Mouse (Mus musculus): ENCODE measurements around the gene Hmgn3.
"Not testable (repeated sequence)": the region's sequence is repeated elsewhere in the genome, so short reads cannot be mapped to it uniquely, and the experiment has no call there.

Hmgn3 gene

DNA sequence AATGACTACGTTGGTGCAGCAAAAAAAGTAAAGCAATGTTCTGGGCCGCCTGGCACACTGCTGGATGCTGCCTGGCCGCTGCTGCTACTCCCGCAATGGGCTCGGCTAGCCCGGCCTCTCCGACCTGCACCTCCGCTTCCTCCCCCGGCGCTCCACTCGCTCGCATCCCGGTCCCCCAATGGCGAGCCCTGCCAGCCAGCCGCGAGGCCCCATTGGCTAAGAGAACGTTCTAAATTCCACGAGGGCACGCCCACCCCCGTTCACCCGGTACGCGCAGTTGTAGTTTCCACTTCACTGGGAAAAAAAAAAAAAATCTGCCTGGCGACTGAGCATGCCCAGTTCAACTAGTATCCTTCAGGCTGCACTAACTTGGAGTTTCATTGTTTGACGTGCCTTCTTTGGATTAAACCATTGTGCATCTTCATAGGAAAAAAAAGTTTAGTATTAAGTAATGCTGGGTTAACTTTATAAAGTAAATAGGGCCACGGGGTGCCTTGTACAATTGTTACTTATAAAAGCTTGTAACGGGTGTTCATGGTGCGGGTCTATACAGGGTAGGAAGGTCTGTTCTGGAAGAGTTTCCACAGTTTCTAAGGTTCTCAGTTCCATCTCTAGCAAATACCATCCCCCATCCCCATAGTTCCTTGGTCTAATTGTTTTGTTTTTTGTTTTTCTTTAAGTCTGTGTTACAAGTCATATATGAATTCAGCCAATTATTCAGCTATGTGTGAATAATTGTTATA is at the start of gene Hmgn3:
TSS of gene Hmgn3 (minus strand) at position 240 of the 743 bp plus-strand sequence.
- peak; percentile 96 to 98 for DNase-seq (ENCODE audit: inconsistent age in 2 of 2, low spot score in 1 of 2)

DNA sequence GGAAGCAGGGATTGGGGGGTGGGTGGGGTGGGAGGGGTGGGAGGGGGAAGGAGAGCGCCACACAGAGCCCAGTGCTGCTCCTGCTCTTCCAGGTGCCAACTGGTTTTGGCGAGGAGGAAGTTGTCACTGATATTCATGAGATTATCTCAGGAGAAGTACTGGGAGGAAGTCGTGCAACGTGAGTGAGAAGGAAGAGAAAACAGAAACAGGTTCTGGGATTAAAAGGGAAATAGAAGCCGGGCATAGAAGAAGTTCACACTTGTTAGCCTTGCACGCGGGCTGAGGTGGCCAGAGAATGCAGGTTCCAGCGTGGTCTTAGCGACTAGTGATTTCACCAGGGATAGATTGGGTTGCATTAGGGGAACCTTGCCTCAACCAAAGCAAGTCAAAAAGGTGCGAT is 49.3 kb upstream of the Hmgn3 start:
- DNase-seq (ENCODE audit: inconsistent age in 2 of 2, low spot score in 1 of 2), result no peak

DNA sequence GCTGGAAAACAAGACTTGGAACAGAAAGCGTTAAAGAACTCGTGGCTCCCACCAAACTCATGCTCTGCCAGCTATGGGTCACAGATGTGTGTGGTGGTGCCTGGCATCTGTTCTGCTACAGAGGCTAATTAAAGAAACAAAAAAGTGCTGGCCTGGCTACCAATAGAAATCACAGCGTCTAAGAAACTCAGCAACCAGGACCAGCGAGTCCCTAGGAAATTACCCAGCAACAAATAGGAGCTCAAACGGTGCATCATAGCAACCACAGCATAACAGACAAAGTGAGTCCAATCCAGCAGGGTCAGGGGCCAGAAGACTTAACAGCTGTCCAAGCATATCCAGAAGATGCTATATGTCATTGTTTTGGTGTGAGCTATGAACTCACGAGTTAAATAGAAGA is 48.5 kb upstream of the Hmgn3 start:
- DNase-seq (ENCODE audit: inconsistent age in 2 of 2, low spot score in 1 of 2), result no peak

DNA sequence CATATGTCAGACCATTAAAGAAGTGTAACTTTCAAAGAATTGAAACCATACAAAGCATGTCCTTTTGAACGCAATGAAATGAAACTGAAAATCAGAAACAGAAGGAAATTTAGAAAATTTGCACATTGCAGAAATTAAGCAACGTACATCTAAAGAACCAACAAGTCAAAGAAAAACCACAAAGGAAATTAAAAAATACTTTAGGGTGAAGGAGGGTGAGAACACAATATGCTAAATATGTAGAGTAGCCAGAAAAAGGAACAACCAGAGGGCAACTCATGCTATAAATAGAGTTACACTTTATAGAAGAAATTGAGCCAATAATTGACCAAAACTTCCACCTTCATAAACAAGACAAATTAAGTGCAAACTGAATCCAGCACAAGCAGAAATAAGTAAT is 41.3 kb upstream of the Hmgn3 start:
- no peak for DNase-seq (ENCODE audit: inconsistent age in 2 of 2, low spot score in 1 of 2)

DNA sequence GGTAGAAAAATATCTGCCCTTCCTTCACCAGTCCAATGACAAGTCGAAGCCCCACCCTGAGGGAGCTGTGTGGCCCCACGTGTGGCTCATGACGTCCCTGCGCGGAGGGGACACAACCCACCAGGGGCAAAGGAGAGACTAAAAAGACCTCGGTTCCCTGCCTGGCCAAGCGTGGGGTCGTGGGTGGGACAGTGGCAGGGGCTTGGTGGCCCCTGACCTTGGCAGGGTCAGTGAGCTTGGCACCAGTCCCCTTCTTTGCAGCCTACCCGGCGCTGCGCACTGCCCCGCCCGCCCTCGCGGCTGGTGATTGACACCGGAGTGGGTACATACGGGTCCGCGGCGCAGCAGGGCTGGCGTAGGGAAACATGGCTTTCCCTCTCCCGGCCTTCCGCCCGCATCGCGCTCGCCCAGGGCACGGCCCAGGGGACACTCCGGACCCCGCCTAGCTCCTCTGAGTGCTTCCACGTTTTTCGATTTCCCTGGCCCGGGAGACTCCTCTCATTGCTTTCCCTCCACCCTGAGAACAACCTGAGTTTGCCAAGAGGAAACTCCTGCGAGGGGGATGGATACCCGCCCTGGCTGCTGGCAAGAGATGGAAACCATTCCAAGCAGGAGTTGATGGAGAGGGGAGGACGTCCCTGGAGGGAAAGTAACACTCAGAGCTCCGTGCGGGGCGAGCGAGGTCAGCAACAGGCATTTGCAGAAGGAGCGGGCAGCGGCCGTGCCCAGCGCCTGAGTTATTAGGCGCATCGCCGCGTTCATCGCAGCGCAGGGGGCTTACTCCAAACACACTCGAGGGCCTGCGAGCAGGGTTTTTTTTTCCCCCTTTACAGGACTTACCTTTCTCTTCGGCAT is 667 bp downstream of the Hmgn3 start:
- peak; percentile 81 to 92 for DNase-seq (ENCODE audit: inconsistent age in 2 of 2, low spot score in 1 of 2)

DNA sequence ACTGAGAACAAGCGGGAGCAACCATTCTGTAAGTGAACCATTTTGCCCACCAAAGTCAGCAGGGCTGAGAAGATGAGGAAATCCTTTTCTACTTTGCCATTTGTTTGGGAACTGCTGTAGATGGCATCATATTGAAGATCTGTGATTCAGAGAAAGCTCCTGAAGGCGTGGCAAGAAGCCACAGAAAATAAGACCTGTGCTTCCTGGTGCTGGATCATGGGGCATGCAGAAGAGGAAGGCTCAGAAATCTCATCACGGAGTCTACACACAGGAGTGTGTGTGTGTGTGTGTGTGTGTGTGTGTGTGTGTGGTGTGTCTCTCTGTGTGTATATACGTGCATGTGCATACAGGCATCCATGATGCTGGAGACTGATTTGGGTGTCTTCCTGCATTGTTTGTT is 16.7 kb downstream of the Hmgn3 start:
- DNase-seq (ENCODE audit: inconsistent age in 2 of 2, low spot score in 1 of 2), result no peak

DNA sequence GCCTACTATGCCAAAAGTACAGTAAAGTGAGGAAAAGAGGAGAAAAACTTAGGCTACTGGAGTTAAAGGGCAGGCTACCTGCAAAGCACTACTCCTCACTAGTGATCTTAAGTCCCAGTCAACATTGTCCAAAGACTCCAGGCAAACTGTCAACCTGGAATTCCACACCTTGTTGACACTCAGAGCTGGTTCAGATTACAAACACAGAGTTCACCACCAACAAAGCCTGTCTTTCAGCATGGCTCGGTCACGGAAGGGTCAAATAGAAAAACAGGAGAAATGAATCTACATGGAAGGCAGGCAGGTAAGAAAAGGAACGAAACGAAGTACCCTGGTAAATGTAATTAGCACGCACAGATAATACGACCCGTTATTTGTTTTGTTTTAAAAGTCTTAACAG is 18.6 kb downstream of the Hmgn3 start:
- DNase-seq (ENCODE audit: inconsistent age in 2 of 2, low spot score in 1 of 2), result no peak

DNA sequence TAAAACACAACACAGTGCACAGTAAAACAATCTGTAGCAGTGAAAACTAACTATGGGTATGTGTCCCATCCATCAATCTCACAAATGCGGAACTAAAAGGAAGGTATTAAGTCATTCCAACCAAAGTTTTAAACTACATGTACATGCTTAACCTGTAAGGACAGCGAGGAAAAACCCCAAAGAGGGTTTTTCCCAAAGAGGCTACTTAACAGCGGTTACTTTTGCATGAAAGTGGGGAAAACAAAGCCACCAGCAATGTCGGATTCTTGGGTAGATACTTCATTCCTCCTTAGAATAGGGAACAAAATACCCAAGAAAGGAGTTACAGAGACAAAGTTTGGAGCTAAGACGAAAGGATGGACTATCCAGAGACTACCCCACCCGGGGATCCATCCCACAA is 20.0 kb downstream of the Hmgn3 start:
- not testable (repeated sequence) for DNase-seq (ENCODE audit: inconsistent age in 2 of 2, low spot score in 1 of 2)

DNA sequence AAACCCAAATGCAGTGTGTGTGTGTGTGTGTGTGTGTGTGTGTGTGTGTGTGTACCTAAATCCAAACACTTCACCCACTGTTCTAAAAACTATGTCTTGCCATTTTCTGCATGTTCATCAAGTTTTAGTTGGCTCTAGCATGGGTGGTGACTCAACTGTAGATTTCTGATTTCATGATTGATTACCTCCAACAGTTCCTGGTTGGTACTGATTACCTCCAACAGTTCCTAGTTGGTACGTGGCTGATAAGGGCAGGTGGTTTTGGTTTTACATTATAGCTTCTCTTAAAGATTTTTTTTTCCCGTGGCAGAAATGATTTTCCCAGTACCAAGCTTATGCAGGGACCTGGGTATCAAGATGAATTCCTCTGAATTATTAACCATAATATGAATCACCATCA is 27.3 kb downstream of the Hmgn3 start:
- DNase-seq (ENCODE audit: inconsistent age in 2 of 2, low spot score in 1 of 2), result no peak

DNA sequence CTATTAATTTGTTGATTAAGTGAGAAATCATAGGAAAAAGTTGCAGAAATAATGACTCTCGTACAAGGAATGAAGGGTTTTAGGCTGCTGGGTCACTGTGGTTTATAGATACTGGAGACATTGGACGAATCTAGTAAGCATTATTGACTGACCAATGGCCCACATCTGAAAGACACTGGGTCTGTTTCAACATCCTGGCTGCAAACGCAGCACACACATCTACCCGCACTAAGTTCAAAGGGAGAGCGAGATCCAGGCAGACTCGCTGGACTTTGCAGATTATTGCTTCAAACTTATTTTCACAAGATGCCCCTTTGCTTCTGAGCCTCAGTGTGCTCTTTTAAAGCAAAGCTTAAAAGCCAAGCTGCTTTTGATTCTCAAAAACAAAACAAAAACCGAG is 29.0 kb downstream of the Hmgn3 start:
- DNase-seq (ENCODE audit: inconsistent age in 2 of 2, low spot score in 1 of 2), result no peak

DNA sequence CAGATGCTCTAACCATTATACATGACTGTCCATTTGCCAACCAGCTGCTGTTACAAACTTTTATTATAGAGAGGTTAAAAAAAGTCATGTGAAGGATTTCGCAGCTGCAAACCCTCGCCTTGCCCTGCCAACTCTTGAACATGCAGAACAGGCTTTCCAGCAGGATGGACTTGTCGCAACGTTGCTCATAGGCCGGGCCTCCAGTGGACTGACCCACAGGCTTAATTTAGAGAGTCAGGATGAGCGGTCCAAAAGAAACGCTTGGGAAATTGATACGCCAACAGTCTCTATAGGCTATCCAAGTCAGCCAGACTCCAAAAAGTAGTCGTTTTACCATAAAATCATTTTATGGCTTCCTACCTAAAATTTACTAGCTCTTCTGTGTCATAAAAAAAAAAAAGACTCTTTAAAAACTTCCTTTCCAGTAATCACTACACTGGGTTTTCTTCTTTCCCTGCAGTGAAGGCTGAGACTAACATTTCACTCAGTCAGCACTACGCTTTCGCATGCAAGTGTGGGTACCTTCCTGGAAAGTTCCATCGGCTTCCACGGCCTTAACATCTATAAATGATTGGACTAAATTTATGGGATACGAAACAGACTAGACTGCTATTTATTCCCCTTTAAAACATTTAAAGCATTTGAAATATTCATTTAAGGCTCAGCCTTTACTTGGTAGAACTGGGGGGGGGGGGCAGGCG is 29.6 kb downstream of the Hmgn3 start:
- no peak for DNase-seq (ENCODE audit: inconsistent age in 2 of 2, low spot score in 1 of 2)

DNA sequence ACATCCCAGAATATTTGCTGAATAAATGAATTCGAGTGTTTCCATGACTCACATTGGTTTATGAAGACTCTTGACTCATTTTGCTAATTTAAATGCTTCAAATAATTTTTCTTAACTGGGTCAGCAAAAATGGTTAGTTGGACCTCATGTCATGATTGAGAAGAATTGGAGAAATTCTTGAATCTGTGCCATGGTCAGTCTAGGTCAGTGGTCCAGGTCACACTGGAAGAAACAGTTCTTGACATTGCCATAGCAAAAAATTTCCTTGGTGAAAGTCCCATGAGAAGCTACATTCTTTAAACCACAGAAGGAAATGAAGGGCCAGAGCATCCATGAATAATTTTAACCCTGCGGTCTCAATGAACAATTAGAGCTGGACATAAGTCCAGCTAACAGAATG is 30.8 kb downstream of the Hmgn3 start:
- DNase-seq (ENCODE audit: inconsistent age in 2 of 2, low spot score in 1 of 2), result no peak

DNA sequence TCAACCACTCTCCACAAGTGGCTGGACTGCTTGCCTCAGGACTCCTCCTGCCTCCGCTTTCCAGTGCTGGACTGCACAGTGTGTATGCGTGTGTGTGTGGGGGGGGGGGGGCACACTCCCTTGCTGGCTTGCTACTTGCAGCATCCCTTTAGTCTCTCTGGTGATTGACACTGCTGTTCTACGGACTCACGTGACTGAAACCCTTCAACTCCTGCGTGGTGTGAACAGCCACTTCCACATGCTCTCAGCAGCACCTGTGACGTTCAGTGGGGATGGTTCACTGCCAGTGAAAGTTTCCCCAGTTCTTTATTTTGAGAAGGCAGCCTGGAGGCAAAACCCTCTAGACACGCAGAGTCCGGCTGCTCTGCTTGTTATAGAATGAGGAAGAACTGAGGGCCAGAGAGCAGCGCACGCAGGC is 32.7 kb downstream of the Hmgn3 start:
- no peak for DNase-seq (ENCODE audit: inconsistent age in 2 of 2, low spot score in 1 of 2)

DNA sequence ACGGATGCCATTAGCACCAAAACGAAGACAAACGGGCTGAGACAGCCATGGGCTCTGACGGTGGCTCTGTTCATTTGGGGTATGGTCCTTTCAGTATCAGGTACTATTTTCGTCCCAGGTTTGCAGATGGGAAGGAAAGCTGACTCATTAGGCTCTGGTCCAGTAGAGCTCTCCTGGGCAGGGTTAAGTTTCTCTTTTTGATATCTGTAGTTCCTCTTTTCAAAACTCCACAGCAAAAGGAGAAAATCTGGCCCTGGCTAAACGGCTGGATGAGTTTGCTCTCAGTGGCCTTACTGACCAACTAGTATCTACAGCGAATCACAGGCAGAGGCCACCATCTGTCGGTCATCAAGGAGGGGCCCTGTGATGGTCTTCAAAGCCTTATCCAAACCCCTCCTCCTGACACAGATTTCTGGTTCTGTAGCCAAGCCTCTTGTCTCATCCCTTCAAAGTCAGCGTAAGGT is 34.1 kb downstream of the Hmgn3 start:
- peak in 1 of 2 experiments; percentile 48 for DNase-seq (ENCODE audit: inconsistent age in 2 of 2, low spot score in 1 of 2)

DNA sequence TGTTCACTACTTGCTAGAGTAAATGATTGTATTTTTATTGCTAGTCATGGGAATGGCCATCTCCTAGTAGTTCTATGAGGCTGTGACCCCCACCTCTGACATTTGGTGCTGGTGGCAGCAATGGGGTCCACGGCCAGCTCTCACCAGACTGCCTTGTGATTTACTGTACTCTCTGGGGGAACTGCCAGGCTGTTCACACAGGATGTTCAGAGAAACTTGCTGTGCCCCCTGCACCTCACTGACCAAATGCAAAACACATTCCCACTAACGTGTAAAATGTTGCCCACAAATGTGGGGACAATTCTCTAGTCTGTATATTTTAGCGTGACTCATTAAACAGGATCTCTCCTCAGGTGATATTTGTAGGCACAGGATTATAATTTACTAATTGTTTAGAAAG is 34.7 kb downstream of the Hmgn3 start:
- DNase-seq (ENCODE audit: inconsistent age in 2 of 2, low spot score in 1 of 2), result no peak

DNA sequence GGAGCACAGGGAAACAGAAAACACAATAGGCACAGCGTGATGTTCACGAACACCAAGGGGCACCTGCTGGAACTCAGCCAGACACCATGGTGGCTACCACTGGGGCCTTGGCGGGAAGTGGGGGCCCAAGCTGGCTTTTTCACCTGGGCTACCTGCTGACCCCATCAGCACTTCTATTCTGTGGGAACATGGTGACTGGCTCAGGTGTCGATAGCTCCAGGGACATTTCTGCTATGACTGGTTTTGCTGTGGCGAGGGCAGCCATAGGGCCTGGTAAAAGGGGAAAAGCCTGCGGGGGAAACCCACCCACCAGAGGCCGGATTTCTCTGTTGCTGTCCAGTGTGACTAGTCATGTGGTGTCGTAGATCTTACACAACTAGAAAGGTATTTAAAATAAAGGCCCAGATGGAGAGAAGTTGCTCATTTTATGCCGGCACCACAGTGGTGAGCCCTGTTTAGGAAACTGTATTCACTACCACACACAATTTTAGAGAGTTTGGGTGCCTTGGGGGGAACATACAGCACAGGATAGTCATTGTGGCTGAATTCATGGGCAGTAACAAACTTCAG is 35.3 kb downstream of the Hmgn3 start:
- DNase-seq (ENCODE audit: inconsistent age in 2 of 2, low spot score in 1 of 2), result no peak

DNA sequence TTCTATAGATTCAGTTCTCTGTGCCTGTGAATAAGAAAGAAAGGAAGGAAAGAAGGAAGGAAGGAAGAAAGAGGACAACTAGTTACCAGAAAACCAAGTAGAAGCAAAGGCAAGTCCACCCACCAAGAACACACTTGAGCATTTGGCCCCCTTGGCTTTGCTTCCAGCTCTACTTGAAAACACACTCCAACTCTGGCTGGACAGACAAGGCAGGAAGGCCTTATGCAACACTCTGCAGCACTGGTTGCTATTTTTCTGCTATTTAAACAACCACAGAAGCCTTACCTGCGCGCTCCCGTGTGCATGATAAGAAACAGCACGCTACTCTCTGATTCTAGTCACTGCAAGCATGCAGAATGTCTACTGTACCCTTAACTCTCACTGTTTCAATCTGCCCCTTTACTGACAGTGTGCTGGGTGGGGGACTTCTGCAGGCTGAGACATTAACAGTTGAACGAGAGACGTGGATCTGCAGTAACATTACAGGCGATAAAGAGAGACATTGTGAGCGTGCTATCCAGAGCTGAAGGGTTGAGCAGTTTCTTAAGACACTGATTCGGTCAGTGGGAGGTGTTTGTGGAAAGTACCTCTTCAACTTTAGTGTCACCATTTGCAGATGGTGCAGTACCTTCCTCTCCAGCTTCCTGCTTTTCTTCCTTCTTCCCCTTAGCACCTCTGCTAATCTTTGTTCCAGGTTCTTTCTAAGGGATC is 35.9 kb downstream of the Hmgn3 start:
- DNase-seq (ENCODE audit: inconsistent age in 2 of 2, low spot score in 1 of 2), result no peak

DNA sequence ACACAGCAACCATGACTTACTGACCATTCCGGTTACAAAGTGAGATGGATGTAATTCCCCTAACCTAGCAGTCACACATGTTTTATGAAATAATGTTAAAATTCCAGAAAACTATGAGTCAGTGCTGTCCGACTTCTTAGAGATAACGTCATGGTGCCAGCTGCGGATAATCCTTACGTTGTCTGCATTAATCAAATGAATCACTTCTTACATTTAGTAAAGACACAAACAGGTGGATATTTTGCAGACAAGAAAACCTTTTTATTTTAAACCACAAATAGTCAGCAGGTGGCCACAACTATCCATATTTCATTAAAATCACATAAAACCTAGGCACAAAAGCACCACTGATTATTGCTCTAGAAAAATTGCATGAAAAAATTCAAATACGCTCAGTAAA is 36.8 kb downstream of the Hmgn3 start:
- DNase-seq (ENCODE audit: inconsistent age in 2 of 2, low spot score in 1 of 2), result no peak

DNA sequence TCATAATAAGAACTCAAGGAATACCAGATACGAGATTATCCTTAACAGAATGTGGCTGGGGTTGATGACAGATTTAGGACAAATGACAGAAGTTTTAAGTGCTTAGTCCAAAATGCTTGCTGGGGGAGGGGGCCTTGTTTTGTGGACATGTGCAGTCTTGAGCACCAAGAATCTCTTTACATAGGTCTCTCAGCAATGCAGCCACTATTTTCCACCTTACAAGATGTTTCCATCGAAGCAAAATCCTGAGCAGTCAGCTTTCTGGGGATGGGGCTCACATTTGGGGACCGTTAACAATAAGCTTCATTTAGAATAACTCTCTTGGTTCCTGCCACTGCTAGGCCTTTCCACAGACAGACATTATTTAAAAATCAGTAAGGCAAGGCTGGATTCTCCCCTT is 37.7 kb downstream of the Hmgn3 start:
- DNase-seq (ENCODE audit: inconsistent age in 2 of 2, low spot score in 1 of 2), result no peak

DNA sequence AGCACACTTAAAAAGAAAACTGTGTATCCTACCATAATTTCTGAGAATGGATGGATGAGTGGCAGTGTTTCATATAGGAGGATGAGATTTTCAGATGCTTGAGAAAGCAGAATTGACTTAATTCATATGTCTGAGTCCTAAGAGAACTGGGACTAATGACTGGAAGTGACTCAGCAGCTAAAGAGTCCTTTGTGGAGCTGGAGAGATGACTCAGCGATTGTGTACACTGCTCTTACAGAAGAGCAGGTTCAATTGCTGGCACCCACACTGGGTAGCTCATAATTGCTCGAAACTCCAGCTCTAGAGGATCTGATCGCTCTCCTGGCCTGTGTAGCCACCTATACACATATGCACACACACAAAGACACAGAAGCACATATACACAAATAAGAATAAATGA is 42.7 kb downstream of the Hmgn3 start:
- DNase-seq (ENCODE audit: inconsistent age in 2 of 2, low spot score in 1 of 2), result peak; percentile 40 to 73

DNA sequence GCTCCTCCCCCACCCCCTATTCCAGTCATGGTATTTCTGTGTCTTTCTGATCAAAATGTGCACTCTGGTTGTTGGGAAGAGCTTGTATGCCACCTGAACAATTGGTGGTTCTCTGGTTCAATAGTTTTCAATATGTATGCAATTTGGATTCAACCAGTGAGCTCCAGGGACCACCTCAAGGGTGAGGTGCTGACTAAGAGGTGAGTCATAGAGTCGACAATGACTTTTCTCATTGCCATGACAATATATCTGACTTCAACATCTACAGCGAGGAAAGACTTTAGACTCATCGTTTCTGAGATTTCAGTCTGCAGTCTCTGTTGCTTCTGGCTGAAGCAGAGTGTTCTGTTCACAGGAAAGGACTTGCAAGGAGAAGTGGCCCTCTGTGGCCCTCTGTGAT is 44.8 kb downstream of the Hmgn3 start:
- peak in 1 of 2 experiments; percentile 59 for DNase-seq (ENCODE audit: inconsistent age in 2 of 2, low spot score in 1 of 2)

Data from adrenal gland, adult (tissue).